Mouse (Mus musculus): ENCODE results near the gene D13Ertd608e. TPM values are rescaled to one million over a fixed set of nuclear protein-coding genes. Genes with fewer than 3 reads are reported as not detected.
"Not testable (repeated sequence)": the region's sequence is repeated elsewhere in the genome, so short reads cannot be mapped to it uniquely, and the experiment has no call there.

The D13Ertd608e gene
- polyA plus RNA-seq, 1 experiment from 2014 or later: not detected

DNA sequence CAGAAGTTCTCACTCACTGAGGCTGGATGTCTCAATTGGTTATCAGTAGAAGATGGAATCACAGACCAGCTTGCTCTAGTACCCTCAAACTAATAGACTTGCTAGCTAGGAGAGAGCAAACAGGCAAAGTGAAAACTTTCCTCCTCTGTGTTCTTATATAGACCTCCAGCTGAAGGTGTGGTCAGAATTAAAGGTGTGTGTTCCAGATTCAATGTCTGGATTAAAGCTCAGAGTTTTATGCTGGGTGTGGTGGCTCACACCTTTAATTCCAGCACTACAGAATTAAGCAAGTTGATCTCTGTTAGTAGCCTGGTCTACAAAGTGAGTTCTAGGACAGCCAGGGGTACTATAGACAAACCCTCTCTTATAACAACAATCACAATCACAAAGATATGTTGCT lies 5.7 kb upstream of the D13Ertd608e start, which contains the start of gene AF067063:
TSS of gene AF067063 (minus strand) at position 101 of the 400 bp plus-strand sequence.
- H3K4me1 ChIP-seq (replicated peaks): not testable (repeated sequence)

DNA sequence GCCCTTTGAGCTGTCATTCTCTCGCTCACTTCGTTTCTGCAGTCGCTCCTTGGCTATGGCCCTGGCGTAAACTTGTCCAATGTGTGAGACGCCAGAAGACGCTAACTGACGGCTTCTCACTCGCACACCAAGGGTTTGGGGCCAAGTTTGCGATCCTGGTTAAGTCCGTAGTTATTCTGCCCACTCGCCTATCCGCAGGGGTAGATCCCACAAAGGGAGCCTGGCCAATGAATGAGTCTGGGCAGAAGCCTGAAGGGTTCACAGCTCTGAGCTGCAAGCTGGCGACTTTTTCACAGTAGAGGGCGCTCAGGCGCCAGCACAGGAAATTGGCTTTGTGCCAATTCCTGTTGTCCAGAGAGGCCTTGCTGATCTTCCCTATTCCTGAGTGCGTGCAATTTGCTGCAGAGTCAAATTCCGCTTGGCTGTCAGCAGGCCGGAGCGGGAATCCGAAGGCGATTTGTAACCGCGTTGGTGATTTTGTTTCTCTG lies 562 bp downstream of the D13Ertd608e start:
- peaks cover 17% of the 10 kb centered on the region for H3K27me3 ChIP-seq
- H3K4me2 ChIP-seq: peak overlapping the region; percentile 47
- not testable (repeated sequence) for H3K9ac ChIP-seq; ATAC-seq (ENCODE audit: insufficient read depth); H3K4me1 ChIP-seq (replicated peaks); H3K27ac ChIP-seq (replicated peaks); H3K36me3 ChIP-seq (replicated peaks); H3K9me3 ChIP-seq (replicated peaks)
- 8% methylated on average over 23 of the region's 23 CpGs for WGBS (ENCODE audit: insufficient replicate concordance)
- H3K4me3 ChIP-seq (replicated peaks): 0 out of 2 replicates have a peak overlapping the region, but pooled peaks have one; percentile 15

More for the DNA sequence above, 5.7 kb upstream of the D13Ertd608e start, which contains the start of gene AF067063:
- H3K27ac ChIP-seq (replicated peaks); H3K4me2 ChIP-seq; H3K9ac ChIP-seq; H3K27me3 ChIP-seq; H3K36me3 ChIP-seq (replicated peaks); ATAC-seq (ENCODE audit: insufficient read depth); H3K4me3 ChIP-seq (replicated peaks); H3K9me3 ChIP-seq (replicated peaks): not testable (repeated sequence)

DNA sequence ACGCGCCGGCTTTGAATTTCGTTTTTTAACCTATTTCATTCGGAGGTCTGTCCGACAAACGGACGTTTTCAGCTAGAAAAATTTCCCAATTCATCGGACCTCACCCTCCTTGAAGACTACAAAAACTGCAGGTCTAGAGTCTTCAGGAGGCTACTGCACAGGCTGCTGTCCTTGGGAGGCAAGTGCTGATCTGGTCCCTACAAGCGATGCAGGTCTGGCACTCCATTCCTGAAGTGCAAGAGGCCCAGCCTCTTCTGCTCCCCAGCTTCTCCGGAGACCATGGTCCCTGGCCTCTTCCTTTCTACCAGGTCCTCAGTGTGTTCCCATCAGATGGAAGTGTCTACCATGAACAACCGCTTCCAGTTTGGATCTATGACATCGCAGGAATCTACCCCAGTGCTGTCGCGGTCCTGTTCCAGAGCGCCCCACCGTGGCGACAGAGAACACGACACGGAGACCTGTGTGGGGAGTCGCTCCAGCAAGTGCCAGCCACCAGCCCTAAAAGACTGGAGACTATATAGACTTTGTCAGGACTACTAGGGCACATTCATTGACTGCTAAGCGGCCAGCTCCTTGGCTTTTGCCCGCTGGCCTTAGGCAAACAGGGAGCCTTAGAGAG lies 2.0 kb downstream of the D13Ertd608e start:
- 5% methylated on average over 14 of the region's 23 CpGs for WGBS (ENCODE audit: insufficient replicate concordance)

DNA sequence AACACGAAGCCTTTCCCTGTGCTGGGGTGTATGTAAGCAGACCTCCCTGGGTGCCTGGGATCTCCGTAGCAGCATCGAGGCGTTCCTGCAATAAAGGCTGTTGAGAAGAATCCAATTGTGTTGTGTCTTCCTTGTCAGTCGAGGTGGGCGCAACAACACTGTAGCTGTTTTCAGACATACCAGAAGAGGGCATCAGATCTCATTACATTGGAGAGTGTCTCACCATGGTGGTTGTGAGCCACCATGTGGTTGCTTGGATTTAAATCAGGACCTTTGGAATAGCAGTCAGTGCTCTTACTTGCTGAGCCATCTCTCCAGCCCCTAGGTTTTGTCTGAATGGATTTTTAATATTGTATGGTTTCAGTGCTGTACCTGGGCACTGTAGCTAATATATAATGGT lies 4.2 kb downstream of the D13Ertd608e start:
- not testable (repeated sequence) for ATAC-seq (ENCODE audit: insufficient read depth); H3K4me1 ChIP-seq (replicated peaks)
- 19% methylated on average over 6 of the region's 6 CpGs for WGBS (ENCODE audit: insufficient replicate concordance)

More for the DNA sequence above, 2.0 kb downstream of the D13Ertd608e start:
- ATAC-seq (ENCODE audit: insufficient read depth); H3K36me3 ChIP-seq (replicated peaks); H3K27ac ChIP-seq (replicated peaks); H3K4me1 ChIP-seq (replicated peaks); H3K9ac ChIP-seq; H3K9me3 ChIP-seq (replicated peaks); H3K4me2 ChIP-seq; H3K4me3 ChIP-seq (replicated peaks): not testable (repeated sequence)
- H3K27me3 ChIP-seq: peaks cover 17% of the 10 kb centered on the region

DNA sequence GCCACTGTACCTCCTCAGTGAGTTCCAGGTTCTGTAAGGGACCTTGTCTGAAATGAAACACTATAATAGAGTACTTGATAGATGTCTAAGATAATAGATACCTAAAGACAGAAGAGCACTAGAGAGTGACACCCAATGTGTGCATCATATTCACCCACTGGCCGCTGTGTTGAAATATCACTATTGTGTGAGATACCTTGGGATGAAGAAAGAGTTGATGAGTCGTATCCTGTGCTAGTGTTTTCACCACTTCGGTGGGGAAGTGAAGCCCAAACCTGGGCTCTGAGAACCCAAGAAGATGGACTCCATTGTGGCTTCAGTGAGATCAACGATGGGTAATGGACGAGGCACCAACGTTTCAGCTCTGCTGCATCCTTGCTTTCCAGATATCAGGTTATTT lies 26.6 kb downstream of the D13Ertd608e start:
- WGBS (ENCODE audit: insufficient replicate concordance): no CpG with 5 or more reads among the region's 6 CpGs
- not testable (repeated sequence) for H3K4me2 ChIP-seq; H3K9ac ChIP-seq; H3K4me3 ChIP-seq (replicated peaks); ATAC-seq (ENCODE audit: insufficient read depth); H3K9me3 ChIP-seq (replicated peaks); H3K27ac ChIP-seq (replicated peaks); H3K36me3 ChIP-seq (replicated peaks); H3K27me3 ChIP-seq; H3K4me1 ChIP-seq (replicated peaks)

More for the DNA sequence above, 4.2 kb downstream of the D13Ertd608e start:
- H3K9me3 ChIP-seq (replicated peaks); H3K4me3 ChIP-seq (replicated peaks); H3K36me3 ChIP-seq (replicated peaks); H3K9ac ChIP-seq; H3K4me2 ChIP-seq; H3K27ac ChIP-seq (replicated peaks): not testable (repeated sequence)
- H3K27me3 ChIP-seq: peaks cover 17% of the 10 kb centered on the region

DNA sequence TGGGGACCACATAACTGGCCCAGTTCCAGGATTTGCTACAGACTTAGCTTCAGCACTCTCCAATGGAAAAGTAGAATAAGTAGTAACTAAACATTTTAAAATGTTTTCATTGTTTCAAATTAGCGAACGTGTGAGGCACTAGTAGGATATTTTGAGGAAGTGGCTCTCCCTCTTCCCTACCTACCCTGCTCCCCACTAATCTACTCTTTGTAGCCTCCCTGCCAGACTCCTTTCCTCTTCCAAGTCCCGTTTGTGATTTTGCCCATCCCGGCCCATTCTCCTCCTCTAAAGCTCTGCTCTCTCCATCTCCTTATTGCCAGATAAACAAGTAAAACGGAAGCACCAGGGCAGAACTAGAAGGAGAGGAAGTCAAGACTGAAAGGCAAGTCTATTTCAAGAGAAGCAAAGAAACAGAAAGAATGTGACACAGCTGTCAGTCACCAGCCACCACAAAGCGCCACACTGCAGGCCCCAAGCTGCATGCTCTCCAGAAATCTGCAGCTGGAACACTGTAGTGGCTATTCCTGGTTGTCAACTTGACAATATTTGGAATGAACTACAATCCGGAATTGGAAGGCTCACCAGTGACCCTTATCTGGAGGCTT lies 28.7 kb downstream of the D13Ertd608e start:
- not testable (repeated sequence) for H3K27ac ChIP-seq (replicated peaks); H3K36me3 ChIP-seq (replicated peaks); H3K27me3 ChIP-seq; H3K4me3 ChIP-seq (replicated peaks); ATAC-seq (ENCODE audit: insufficient read depth); H3K4me2 ChIP-seq; H3K9ac ChIP-seq; H3K9me3 ChIP-seq (replicated peaks); H3K4me1 ChIP-seq (replicated peaks)
- 38% methylated on average over 6 of the region's 7 CpGs for WGBS (ENCODE audit: insufficient replicate concordance)

DNA sequence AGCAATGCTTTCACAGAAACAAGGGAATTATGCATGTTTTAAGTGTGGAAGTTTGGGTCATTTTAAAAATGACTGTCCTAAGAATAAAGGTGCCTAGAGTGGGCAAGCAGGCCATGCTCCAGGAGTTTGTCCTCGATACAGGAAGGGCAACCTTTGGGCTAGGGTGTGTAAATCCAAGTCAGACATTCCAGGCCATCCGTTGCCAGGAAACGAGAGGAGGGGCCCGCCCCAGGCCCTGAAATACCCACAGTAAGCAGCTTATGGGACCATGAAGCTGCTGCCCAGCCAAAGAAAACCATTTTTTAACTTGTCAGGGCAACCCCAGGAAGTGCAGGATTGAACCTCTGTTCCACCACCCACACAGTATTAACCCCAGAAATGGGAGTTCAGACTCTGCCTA lies 51.1 kb downstream of the D13Ertd608e start:
- not testable (repeated sequence) for H3K9me3 ChIP-seq (replicated peaks); H3K27ac ChIP-seq (replicated peaks); H3K27me3 ChIP-seq; H3K36me3 ChIP-seq (replicated peaks); H3K4me2 ChIP-seq; H3K4me1 ChIP-seq (replicated peaks); ATAC-seq (ENCODE audit: insufficient read depth); H3K9ac ChIP-seq; H3K4me3 ChIP-seq (replicated peaks)
- 31% methylated on average over 4 of the region's 4 CpGs for WGBS (ENCODE audit: insufficient replicate concordance)

DNA sequence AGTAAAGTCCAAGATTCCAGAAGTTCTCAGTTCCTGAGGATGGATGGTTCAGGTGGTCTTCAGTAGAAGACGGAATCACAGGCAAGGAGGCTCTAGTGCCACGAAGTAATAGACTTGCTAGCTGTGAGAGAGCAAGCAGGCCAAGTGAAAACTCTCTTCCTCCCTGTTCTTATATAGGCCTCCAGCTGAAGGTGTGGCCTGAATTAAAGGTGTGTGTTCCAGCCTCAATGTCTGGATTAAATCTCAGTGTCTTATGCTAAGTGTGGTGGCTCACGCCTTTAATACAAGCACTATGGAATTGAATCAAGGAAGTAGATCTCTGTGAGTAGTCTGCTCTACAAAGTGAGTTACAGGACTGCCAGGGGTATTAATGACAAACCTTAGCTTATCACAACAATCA lies 58.9 kb downstream of the D13Ertd608e start, which contains the start of gene Tcstv1:
TSS of gene Tcstv1 (minus strand) at position 101 of the 400 bp plus-strand sequence.
- not testable (repeated sequence) for H3K4me3 ChIP-seq (replicated peaks); H3K4me2 ChIP-seq; H3K9ac ChIP-seq; H3K9me3 ChIP-seq (replicated peaks); H3K4me1 ChIP-seq (replicated peaks); H3K27me3 ChIP-seq; H3K36me3 ChIP-seq (replicated peaks); H3K27ac ChIP-seq (replicated peaks); ATAC-seq (ENCODE audit: insufficient read depth)
- WGBS (ENCODE audit: insufficient replicate concordance): 57% methylated on average over 3 of the region's 3 CpGs

Other genes starting within 250 kb of the D13Ertd608e start
- gene Ccl28, start 212.2 kb upstream of the D13Ertd608e start, polyA plus RNA-seq (2015; fragmentation: Nextera tagmentation; extraction: Ambion mirVana): not detected in 2 replicates
- 166 and 167 TPM in 2 replicates for gene Hmgcs1, start 145.6 kb upstream of the D13Ertd608e start, polyA plus RNA-seq (2015; fragmentation: Nextera tagmentation; extraction: Ambion mirVana)
- 0.09 and 0.10 TPM in 2 replicates for gene Nim1k, start 80.1 kb upstream of the D13Ertd608e start, polyA plus RNA-seq (2015; fragmentation: Nextera tagmentation; extraction: Ambion mirVana)
- gene Zfp131, start 45.1 kb upstream of the D13Ertd608e start, polyA plus RNA-seq (2015; fragmentation: Nextera tagmentation; extraction: Ambion mirVana): 12.1 and 12.5 TPM in 2 replicates
- not detected in 2 replicates for gene AF067063, start 5.8 kb upstream of the D13Ertd608e start, polyA plus RNA-seq (2015; fragmentation: Nextera tagmentation; extraction: Ambion mirVana)
- not detected in 2 replicates for gene Tcstv1, start 58.8 kb downstream of the D13Ertd608e start, polyA plus RNA-seq (2015; fragmentation: Nextera tagmentation; extraction: Ambion mirVana)
- gene Gm21761, start 93.3 kb downstream of the D13Ertd608e start, polyA plus RNA-seq (2015; fragmentation: Nextera tagmentation; extraction: Ambion mirVana): not detected in 2 replicates
- gene B020031M17Rik, start 114.8 kb downstream of the D13Ertd608e start, polyA plus RNA-seq (2015; fragmentation: Nextera tagmentation; extraction: Ambion mirVana): not detected in 2 replicates
- not detected in 2 replicates for gene Gm36079, start 191.0 kb downstream of the D13Ertd608e start, polyA plus RNA-seq (2015; fragmentation: Nextera tagmentation; extraction: Ambion mirVana)
- gene Gm21188, start 216.2 kb downstream of the D13Ertd608e start, polyA plus RNA-seq (2015; fragmentation: Nextera tagmentation; extraction: Ambion mirVana): 0.35 and 0.43 TPM in 2 replicates

Measured in liver, embryonic 15.5 days (tissue).